Mouse (Mus musculus) cerebellum, adult (tissue): ENCODE measurements around the gene Kiss1r.
A peak's percentile ranks its signal among the peaks of the same experiment; 100 is the strongest.
"Not testable (repeated sequence)": the region's sequence is repeated elsewhere in the genome, so short reads cannot be mapped to it uniquely, and the experiment has no call there.

ENCODE experiments used
- ATAC-seq: cut with Nextera tagmentation; 2 replicates; pipeline ENCODE4 v1.9.2; 2017; ENCODE audit warnings: mild to moderate bottlenecking, moderate library complexity, mixed read lengths; ENCODE audit not compliant: insufficient number of reproducible peaks, low FRiP score, low TSS enrichment

Gene Kiss1r

DNA sequence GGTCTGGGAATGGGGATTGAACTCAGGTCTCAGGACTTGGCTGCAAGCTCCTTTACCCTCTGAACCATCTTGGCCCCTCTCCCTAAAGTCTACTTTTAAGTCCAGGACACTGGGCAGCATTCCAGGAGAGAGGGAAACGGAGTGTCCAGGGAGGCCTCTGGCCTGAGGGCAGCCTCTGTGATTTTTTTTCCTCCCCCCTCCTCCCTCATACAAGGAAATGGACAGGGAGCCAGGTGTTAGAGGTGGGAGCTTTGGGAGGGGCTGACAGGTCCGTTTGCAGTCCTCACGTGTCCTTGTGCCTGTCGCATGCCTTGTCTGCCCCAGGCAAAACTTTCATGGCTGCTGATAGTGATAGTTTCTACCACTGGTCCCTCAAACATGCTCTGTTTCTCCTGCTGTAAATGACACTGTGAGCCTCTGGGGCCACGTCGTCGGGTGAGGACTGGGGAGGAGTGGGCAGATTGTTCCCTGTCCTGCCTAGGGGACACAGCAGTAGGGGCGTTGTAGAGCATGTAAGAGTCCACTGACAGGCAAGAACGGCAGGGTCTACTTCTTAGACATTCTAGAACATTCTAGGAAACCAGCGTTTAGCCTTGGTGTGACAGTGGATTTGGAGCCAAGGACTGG, 19.6 kb downstream of the Kiss1r start:
- no peak for ATAC-seq

DNA sequence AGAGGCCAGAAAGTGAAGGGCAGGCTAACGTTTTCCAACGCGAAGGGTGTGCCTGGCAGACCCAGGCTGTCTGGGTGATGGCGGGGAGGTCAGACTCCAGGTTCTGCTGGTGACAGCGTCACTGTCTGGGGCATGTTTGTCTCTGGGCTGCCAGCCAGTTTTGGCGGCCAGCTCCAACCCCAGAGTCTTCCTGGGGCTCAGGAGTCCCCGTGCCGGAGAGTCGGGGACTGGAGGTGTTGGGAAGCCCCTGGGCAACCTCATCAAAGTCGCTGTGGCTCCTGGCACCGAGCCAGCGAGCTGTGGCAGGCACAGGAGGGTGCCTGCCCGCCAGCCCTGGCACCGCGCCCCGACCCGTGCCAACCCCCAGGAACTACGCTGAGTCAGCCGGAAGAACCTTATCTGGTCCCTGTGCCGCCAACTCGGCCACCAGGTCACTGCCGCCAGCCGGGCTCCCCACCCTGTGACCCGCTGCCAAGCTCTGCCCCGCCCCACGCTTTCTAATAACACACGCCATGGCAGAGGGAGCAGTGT, 20.2 kb downstream of the Kiss1r start:
- ATAC-seq = peak; percentile 29; the same call in 1 of the 2 replicates

DNA sequence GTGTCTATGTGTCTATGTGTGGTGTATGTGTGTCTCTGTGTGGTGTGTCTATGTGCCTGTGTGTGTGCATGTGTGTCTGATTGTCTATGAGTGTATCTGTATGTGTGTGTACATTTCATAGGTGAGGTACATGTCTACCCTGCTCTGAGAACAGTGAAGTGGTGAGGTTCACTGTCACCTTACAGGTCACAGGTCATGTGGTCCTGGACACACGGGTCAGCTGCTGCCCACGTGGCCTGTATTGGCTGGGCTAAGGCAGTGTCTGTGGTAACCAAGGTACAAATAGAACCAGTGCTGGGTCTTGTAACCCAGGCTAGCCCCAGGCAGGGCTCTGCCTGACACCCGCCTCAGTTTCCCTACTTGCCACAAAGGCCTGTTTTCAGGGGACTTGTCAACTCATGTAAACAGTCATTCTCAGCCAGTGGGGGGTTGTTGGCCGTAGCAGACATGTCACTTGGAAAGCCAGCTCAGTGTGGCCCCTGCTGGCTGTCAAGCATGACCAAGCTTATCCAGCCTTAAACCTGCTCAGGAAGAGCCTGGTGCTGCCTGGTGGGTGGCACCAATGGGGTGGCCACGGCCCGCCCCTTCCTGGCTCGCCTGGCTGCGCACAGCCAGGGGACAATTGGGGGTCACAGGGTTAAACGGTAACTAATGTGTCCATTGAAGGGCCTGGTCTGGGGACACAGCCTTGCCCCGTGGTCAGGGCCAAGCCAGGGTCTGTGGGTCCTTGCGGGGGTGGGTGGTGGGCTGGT, 21.2 kb downstream of the Kiss1r start:
- ATAC-seq = no peak

DNA sequence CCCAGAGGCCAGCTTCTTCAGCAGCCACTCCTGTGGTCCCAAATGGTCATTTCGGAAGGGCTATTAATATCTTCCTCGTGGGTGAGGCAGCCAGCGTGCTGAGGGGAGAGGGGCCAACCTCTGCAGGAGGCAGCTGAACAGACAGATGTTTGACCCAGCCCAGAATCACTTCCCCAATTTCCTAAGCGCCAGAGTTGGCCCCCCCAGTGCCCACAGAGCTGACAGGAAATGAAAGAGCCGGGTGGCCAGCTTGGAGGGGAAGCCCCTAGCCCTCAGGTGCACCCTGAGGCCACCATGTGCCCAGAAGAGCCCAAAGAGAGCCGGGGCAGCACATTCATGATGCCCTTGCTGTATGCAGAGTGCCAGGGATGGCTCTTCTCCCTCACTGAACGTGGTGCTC, 24.0 kb downstream of the Kiss1r start:
- no peak for ATAC-seq

DNA sequence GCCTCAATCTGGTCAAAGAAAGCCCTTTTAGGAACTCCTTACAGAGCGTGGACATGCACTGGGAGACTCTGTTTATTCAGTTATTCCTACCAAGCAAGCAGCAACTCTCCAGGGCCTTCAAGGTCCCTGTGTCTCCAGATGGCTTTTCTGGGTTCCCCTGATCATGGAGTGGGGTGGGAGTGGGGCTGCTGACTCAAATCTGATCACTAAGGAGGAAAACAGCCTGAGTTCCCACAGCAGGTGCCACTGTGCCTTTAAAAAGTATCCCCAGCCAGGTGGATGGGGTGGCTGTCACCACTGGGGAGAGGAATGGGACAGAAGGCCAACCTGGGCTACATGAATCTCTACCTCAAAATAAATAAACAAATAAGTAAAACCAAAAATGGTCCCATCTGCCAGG, 26.2 kb downstream of the Kiss1r start:
- no peak for ATAC-seq

DNA sequence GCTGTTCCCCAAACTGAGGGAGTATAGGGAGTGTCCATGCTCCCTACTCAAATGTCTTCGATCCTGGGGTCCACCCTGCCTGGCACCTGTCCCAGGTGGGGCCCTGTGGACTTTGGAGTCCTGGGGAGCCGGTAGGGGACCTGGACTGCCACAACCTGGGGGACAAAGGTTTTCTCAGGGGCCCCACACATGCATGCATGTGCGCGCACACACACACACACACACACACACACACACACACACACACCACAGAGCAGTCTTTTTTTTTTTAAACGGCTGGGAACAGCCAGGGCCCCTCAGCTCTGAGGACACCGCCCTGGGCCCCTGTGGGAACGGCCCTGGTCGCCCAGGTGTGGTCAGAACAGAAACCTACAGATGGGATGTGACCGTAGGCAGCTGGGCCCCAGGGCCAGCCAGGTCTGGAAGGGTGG, 26.7 kb downstream of the Kiss1r start:
- no peak for ATAC-seq

DNA sequence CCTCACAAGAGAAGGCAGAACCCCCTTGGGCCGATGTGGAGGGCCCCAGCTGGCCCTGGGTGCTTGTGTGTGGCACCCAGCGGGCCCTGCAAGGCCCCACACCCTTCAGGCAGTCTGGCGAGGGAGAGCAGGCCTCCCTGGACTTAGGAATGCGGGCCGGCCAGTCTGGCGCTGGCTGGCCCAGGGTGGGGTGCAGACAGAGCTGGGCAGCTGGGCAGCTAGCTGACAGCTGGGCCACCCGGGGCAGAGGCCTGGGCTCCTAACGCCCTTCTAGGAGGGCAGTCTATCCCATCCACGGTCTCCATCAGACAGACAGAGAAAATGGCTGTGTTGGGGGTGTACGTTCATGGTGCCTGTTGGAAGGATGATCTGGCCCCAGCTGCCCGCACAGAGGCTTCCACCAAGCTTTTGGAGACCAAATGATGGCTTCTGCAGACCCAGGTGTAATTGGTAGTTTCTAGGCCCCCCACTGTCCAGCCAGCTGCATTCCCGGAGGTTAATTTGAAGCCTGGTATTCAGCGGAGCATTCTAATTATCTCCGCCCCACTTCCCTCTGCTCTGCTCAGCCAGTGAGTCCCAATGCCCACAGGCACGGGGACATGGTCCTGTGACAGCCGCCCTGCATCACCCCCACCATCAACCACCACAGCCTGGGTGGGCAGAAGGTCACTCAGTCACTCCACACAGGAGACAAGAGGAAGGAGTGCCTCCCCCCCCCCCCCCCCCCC, 28.9 kb downstream of the Kiss1r start:
- ATAC-seq = no peak

DNA sequence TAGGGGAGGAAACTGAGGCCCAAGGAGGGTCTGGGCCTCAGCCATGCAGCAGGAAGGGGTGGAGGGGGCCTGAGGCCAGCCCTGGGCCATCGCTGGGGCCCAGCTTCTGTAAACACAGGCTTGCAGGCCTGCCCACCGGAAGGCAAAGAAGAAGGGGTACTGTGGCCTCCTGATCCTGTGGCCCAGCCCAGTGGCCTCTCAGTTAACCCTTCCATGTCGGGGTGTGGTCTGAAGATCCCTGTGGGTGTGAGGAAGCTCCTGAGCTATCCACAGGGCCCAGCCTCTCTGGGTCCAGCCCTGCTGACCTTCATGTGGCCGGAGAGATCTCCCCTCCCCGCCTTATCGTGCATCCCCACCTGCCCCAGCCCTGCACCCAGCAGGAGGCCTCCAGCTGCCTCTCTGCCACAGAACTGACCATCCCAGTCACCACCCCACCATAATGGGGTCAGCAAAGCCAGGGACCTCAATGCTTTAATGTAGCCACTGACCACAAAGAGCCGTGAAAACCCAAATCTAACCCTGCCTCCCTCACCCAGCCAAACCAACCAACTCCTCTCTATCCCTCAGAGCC, 30.1 kb downstream of the Kiss1r start:
- no peak for ATAC-seq

DNA sequence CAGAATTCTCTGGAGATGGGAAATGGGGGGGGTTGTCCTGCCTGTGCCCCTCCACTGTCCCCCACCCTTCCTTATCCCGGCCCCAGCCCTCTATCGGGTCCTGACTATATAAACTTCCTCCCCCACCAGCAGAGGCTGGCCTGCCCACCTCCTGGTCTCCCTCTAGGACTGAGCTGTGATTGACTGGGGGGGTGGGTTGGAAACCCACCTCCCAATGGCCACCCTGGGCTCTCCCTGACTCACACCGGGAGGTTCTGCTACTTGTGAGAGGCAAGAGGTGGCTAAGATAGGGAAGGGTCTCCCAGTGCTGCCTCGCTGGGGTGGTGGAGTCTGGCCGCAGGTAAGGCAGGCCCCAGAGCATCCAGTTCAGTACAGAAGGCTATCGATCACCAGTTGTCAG, 30.7 kb downstream of the Kiss1r start:
- ATAC-seq = no peak

DNA sequence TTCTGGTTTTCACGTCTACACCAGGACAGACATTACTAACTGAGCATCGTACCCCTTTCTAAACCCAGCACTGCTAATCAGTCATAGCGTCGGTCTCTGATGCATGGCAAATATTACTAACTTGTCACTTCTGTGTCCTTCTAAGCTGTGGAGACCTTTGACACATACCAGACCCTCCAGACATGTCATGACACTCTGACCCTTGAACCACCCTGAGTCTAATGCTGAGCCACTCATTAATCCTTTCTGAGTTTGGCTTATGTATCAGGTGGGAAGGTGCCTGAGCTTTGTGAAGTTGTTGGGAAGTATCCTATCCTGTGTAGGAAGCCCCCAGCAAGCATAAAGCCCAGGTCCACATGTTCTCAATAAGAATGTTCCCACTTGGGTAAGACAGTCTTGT, 33.1 kb downstream of the Kiss1r start:
- ATAC-seq = no peak

DNA sequence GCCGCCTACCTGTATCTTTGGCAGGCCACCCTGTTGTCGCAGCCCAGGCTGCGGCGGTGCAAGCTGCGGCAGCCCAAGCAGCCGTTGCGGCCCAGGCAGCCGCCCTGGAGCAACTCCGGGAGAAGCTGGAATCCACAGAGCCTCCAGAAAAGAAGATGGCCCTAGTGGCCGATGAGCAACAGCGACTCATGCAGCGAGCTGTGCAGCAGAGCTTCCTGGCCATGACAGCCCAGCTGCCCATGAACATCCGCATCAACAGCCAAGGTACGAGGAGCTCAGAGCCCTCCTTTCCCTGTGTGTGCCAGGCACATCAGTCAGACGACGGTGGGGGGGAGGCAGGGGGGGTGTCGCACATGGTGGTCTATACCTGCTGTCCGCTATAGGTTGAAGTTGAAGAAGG, 33.9 kb downstream of the Kiss1r start:
- no peak for ATAC-seq

DNA sequence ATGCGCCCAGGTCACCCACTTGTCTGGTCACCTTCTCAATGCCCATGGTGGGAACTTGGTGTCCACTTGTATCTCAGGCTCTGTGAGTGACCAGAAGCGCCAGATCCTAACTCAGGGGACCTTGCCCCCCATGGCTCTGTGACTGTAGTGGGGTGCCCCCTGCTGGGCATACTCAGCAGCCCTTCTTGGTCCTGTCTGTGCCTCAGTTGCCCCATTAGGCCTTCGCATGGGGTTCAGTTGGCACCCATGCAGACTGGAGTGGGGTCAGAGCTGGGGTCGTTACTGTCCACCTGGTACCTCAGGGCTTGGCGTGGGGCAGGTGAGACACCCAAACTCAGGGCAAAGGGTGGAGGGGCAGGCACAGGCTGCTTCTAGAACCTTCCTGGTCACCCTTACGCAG, 37.2 kb downstream of the Kiss1r start:
- no peak for ATAC-seq

DNA sequence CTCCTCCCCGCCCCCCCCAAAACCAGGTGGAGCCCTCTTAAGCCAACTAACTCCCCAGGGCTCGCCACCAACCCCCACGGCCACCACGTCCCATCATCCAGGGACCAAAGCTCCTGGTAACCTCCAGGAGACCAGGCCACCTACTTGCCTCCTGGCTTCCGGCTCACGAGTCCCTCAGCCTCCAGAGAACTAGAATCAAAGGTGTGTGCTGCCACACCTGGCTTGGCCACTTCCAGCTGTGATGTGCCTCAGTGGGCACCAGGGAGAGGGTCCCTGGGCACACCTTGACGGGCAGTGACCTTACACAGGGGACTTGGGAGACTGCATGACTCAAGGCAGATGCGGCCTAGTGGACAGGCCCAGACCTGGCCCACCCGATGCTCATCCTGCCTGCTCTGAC, 38.9 kb downstream of the Kiss1r start:
- ATAC-seq = no peak

DNA sequence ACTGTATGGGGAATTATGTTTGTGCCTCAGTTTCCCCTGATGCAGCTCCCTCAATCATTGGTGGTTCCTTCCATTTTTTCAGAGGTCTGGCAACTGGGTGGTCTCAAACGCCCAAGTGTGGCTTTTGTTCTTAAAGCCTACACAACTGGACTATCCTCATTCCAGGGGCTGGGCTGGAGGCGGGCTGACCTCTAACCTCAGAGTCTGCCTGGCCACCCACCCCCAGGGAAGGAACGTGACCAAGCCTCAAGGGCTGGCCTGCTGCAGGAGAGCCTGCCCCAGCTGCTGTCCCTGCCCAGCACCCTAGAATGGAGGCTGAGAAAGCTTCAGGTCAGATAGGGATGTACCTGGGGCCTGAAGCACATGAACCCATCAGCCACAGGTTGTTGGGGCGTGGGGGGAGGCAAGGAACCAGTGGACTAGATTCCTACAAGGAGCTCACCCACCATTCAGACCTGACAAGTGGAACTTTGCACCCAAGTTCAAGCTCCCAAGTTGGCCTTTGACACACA, 39.9 kb downstream of the Kiss1r start:
- ATAC-seq = no peak

DNA sequence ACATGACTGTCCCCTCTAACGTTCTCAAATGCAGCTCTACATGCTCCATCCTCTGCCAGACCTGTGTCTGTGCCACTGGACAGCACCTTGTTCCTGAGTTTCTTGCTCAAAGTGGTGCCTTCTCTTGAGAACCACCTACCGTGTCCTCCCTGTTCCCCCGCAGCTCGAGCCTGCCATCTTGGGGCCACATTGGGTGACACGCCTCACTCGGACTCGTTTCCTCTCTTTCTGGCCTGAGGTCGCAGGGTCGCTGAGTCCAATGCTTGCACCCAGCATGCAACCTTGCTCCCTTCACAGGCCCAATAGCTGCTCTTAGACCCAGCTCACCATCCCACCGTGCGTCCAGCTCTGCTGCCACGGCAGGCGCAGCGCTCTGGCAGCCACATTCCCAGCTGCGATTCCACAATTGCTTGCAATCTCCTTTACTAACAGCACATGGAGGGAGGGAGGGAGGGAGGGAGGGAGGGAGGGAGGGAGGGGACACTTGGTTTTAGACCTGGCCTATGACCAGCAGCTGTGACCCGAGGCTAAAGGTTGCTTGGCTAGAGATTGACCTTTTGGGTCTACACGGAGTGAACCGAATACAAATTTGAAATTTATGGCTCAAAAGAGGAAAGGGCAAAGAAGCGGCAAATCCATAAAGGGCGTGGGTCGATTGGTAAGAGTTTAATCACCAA, 41.5 kb downstream of the Kiss1r start:
- ATAC-seq = no peak

DNA sequence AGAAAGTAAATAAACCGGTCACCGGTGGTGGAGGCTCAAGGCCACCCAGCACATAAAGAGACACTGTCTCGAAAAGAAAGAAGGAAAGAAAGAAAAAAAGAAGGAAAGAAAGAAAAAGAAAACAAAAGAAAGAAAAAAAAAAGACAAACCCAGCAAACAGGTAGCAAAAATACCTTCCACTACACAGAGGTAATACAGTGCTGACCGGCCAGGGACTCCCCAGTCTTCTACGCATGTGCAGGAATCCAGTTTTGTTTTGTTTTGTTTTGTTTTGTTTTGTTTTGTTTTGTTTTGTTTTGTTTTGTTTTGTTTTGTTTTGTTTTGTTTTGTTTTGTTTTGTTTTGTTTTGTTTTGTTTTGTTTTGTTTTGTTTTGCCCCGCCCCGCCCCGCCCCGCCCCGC, 42.6 kb downstream of the Kiss1r start:
- ATAC-seq = not testable (repeated sequence)

DNA sequence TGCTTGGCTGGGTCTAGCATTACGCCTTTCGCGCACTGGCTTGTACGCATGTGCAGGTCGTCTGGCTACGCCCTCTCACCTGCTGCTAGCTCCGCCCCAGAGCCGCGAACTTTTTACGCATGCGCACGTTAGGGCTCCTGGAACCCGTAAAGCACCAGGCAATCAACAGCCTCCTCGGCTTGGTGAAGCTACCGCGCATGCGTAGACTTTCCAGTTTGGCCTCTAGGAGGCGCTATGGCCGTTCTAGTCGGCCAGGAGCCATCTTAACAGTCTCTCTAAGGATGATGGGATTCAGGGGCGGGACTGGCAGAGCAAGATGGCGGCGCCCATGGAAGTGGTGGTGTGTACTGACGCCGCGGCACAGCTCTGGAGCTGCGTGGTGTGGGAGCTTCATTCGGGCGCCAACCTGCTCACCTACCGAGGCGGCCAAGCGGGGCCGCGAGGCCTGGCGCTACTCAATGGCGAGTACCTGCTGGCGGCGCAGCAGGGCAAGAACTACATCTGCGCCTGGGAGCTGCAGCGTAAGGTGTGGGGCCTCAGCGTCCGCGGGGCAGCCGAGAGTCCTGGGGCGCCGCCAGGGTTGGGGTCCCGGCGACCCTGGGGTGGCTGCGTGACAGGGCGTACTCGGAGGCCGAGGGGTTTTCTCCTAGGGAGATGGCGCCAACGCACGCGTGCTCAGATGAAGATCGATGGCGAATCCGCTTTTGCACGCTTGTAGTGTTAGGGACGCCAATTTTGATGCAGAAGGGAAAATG, 43.3 kb downstream of the Kiss1r start, which contains the start of gene Wdr18:
Gene Wdr18, plus strand, starts transcription at position 306 of the 755 bp plus-strand sequence.
- ATAC-seq = peak; percentile 87

DNA sequence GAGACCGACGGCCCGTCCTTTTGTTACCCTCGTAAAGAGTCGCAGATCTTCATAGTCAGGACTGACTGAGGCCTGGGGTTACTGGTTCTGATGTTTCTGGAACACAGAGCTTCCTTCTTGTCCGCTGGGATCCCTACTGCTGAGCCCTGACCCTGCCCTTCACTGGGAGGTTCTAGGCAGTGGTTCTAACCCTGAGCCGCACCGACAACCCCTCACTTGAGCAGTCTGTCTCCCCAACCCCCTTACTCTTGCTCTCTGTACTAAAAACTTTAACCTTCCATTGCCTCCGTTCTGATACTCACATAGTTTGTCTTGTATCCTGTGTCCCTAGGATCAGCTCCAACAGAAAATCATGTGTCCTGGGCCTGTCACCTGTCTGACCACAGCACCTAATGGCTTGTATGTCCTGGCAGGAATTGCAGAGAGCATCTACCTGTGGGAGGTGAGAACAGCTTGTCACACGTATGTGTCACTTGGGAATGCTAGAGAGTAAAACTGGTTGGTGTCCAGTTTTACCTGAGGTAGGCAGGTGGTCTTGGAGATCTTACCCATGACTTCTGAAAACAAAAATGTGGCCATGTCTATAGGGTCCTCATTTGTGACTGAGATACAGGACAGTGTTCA, 44.0 kb downstream of the Kiss1r start:
- ATAC-seq = no peak

DNA sequence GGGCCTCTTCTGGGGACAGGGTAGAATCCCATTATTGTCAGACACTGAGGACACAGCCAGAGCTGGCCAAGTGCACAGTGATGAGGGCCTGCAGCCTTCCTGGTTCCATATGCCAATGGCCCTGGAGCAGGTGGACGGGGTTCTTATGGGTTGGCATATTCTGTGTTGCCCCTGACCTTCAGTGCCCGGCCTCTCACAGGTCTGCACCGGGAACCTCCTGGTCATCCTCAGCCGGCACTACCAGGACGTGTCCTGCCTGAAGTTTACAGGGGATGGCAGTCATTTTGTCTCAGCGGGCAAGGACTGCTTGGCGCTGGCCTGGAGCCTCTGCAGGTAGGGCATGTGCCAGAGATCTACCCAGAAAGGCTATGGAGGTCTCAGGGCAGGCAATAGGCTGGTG, 48.0 kb downstream of the Kiss1r start:
- no peak for ATAC-seq
